Mouse (Mus musculus) stomach, postnatal 0 days (tissue): ENCODE results near the gene Kbtbd7. TPM values are rescaled to one million over a fixed set of nuclear protein-coding genes. Genes with fewer than 3 reads are reported as not detected.

ENCODE experiments used
- ATAC-seq: fragments of 200-750 bp; cut with Nextera tagmentation; 2 replicates; pipeline ENCODE4 v1.8.0; 2017; ENCODE audit not compliant: low FRiP score, low TSS enrichment
- DNase-seq: peaks from one replicate; pipeline ENCODE4 v3.0.0-alpha.2; 2016; ENCODE audit warnings: low spot score
- H3K27ac ChIP-seq: fragments of 300-500 bp; sonication (generic); replicated peaks from 2 replicates; pipeline ENCODE4 v1.5.1; 2014; ENCODE audit warnings: mild to moderate bottlenecking, control low read depth
- H3K27me3 ChIP-seq: fragments of 300-500 bp; sonication (generic); 2 replicates; pipeline ENCODE4 v1.6.1; 2014; ENCODE audit warnings: low read length; ENCODE audit not compliant: control insufficient read depth, insufficient read depth
- H3K36me3 ChIP-seq: fragments of 300-500 bp; sonication (generic); 2 replicates; pipeline ENCODE4 v1.6.1; 2014; ENCODE audit warnings: low read length, mixed read lengths; ENCODE audit not compliant: control insufficient read depth, insufficient read depth
- H3K4me1 ChIP-seq: fragments of 300-500 bp; sonication (generic); replicated peaks from 2 replicates; pipeline ENCODE4 v1.6.1; 2014; ENCODE audit warnings: antibody characterized with exemption; ENCODE audit not compliant: control insufficient read depth, insufficient read depth
- H3K4me2 ChIP-seq: fragments of 300-500 bp; sonication (generic); replicated peaks from 2 replicates; pipeline ENCODE4 v1.6.1; 2014; ENCODE audit warnings: low read depth, mild to moderate bottlenecking, control low read depth, moderate library complexity
- H3K4me3 ChIP-seq: fragments of 300-500 bp; sonication (generic); 2 replicates; pipeline ENCODE4 v1.5.1; 2014; ENCODE audit warnings: low read depth, low read length, control low read depth
- H3K9ac ChIP-seq: fragments of 300-500 bp; sonication (generic); 2 replicates; pipeline ENCODE4 v1.6.1; 2014; ENCODE audit warnings: mild to moderate bottlenecking, low read length, control low read depth, mixed read lengths
- H3K9me3 ChIP-seq: fragments of 300-500 bp; sonication (generic); 2 replicates; pipeline ENCODE4 v1.6.1; 2016; ENCODE audit warnings: low read length; ENCODE audit not compliant: control insufficient read depth
- CTCF ChIP-seq: IDR thresholded peaks from 2 replicates; pipeline ENCODE4 v1.5.1; 2016; ENCODE audit warnings: antibody characterized with exemption, low read depth, mild to moderate bottlenecking, moderate library complexity
- EP300 ChIP-seq: optimal IDR thresholded peaks from 2 replicates; pipeline ENCODE3; 2016; ENCODE audit warnings: antibody characterized with exemption
- WGBS: fragments of 180-500 bp; shearing (Covaris S2); extraction: QIAGEN DNeasy Blood & Tissue Kit; methylation state at CpG from one replicate; pipeline ENCODE4 v1.1.7; 2014; 5-methylcytosine and 5-hydroxymethylcytosine counted together
- polyA plus RNA-seq: library from polyadenylated mRNA; unstranded; fragments of >200 nt; fragmentation: Nextera tagmentation; extraction: Ambion mirVana; gene quantifications from 2 replicates; pipeline ENCODE4 v1.2.1, GENCODE M21; 2015

Kbtbd7 gene
- polyA plus RNA-seq, 1 experiment from 2014 or later: 5.1 TPM

- peak within 1 kb of the TSS; percentile 82 for H3K9ac ChIP-seq
- no peaks in the 10 kb centered on the region for H3K4me1 ChIP-seq
- no peaks in the 10 kb centered on the region for H3K27me3 ChIP-seq
- TF ChIP-seq EP300 (no peak), CTCF (peak; percentile 75)
- no peaks in the 10 kb centered on the region for H3K36me3 ChIP-seq
- ATAC-seq (peak; percentile 94), DNase-seq (peak; percentile 96)
- peak within 1 kb of the TSS; percentile 94 for H3K27ac ChIP-seq
- H3K4me3 ChIP-seq: peak within 1 kb of the TSS; percentile 85
- no peaks in the 10 kb centered on the region for H3K9me3 ChIP-seq
- under 1% methylated on average over 65 of the region's 71 CpGs for WGBS
- peak within 1 kb of the TSS; percentile 76 for H3K4me2 ChIP-seq
Measured at GRCm38 (mm10) chr14:79390265-79390926, 35.9 kb upstream of the Kbtbd7 start, which contains the start of gene Naa16. Gene Naa16, minus strand, starts transcription at chr14:79390778.

DNA sequence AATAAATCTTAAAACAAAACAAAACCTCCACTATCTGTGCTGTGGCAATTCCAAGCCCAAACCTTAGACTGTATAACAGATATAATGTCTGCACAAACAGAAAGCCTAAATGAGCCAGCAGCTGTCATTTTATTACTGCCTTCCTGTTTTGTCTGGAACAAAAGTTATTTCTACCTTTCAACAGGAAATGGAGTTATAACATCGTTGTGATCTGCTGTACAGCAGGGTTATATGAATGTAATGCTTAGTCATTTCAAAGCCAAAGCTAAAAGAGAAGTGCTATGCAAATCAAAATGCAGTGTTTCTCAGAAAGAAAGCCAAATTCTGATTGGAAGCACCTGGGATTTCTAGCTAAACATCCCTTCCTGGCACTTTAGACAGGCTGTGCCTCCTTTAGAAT lies 33.0 kb upstream of the Kbtbd7 start:
- WGBS: 36% methylated on average over 1 of the region's 1 CpGs
- no peak overlapping the region for H3K4me3 ChIP-seq
- H3K9ac ChIP-seq: no peak overlapping the region
- no peaks in the 10 kb centered on the region for H3K9me3 ChIP-seq
- DNase-seq (no peak), ATAC-seq (no peak)
- no peak for TF ChIP-seq CTCF
- TF ChIP-seq EP300: no peak
- no peaks in the 10 kb centered on the region for H3K27me3 ChIP-seq
- H3K36me3 ChIP-seq: no peaks in the 10 kb centered on the region
- H3K27ac ChIP-seq: no peak overlapping the region
- H3K4me1 ChIP-seq: no peaks in the 10 kb centered on the region
- H3K4me2 ChIP-seq: no peak overlapping the region

DNA sequence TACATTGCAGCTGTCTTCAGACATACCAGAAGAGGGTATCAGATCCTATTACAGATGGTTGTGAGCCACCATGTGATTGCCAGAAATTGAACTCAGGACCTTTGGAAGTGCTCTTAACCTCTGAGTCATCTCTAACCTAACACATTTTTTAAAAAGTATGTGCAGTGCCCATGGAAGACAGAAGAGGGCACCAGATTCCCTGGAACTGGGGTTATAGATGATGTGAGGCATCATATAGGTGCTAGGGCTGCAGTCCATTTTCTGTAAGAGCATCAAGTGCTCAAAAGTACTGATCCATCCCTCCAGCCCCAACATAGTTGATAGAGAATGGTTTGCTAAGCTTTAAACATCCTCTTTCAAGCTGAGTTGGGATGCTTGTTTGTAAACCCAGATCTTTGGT lies 31.7 kb upstream of the Kbtbd7 start:
- H3K27me3 ChIP-seq: no peaks in the 10 kb centered on the region
- DNase-seq (peak; percentile 61), ATAC-seq (no peak)

DNA sequence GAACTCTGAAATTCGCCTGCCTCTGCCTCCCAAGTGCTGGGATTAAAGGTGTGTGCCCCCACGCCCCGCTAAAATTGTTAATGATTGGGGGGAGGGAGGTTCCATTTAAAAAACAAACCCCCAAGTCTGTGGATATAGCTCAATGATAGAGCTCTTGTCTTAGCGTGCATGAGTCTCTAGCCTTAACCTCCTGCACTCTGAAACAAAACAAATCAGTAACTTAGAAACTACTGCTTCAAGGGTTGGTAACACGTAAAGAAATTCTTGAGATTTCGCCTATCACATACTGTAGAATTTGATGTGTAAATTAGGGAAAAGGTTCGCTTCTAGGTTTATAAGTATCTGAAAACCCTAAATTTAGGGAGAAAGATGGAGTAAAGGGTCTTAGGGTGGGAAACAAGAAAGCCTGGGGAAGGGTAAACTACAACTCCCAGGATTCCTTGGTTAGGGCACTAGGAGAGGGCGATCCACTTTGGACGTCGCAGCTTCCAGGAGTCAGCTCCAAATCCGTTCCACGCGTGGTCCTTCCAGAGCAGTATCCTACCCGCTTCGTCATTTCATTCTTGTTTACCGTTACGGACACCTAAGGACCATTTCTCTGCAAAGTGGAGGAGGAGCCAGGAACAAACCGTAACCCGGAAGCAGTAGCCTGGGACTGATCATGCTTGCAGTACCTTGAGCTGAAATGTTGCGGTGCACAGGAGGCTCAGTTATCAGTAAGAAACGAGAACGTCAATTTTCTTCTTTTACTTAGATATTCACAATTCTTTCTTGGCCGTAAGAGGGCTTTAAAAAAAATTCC lies 28.8 kb upstream of the Kbtbd7 start, which contains the start of gene Mtrf1:
Mtrf1 (plus strand) TSS at position 452 of the 802 bp plus-strand sequence.
- peak within 1 kb of the TSS; percentile 59 for H3K4me2 ChIP-seq
- H3K9ac ChIP-seq: peak within 1 kb of the TSS; percentile 64
- H3K27ac ChIP-seq: peak within 1 kb of the TSS; percentile 79
- ATAC-seq (peak; percentile 89), DNase-seq (peak; percentile 70)
- H3K4me3 ChIP-seq: peak within 1 kb of the TSS; percentile 62
- WGBS: 18% methylated on average over 23 of the region's 23 CpGs
- no peaks in the 10 kb centered on the region for H3K4me1 ChIP-seq
- no peaks in the 10 kb centered on the region for H3K9me3 ChIP-seq
- no peaks in the 10 kb centered on the region for H3K36me3 ChIP-seq
- H3K27me3 ChIP-seq: no peaks in the 10 kb centered on the region
- no peak for TF ChIP-seq EP300
- no peak; the same call in 1 of the 2 replicates for TF ChIP-seq CTCF

More for the DNA sequence above, 31.7 kb upstream of the Kbtbd7 start:
- Histone ChIP-seq H3K4me1 (no peaks in the 10 kb centered on the region), H3K4me3 (no peak overlapping the region), H3K36me3 (no peaks in the 10 kb centered on the region), H3K4me2 (no peak overlapping the region), H3K9ac (no peak overlapping the region), H3K9me3 (no peaks in the 10 kb centered on the region), H3K27ac (no peak overlapping the region)
- TF ChIP-seq EP300 (no peak), CTCF (peak; percentile 82)

DNA sequence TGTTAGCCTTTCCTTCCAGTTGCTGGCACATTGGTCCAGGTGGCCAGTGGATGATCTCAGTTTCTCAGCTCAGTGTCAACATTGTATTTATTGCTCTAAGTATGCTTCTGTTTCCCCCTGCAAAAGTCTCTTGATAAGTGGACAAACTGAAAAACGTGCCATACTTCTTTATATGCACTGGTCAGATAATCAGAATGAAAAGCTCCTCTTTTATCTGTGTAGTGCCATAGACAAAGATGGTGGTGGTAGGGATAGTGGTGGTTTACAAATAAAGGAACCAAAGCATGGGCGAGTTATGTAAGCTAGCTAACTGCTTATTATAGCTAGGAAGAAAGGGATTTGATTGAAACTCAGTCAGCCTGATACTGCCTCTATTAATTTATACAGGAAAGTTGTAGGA lies 18.7 kb upstream of the Kbtbd7 start:
- Histone ChIP-seq H3K4me2 (no peak overlapping the region), H3K27ac (no peak overlapping the region), H3K9me3 (no peaks in the 10 kb centered on the region), H3K36me3 (0 out of 2 replicates have a peak, but pooled peaks cover 3% of the 10 kb centered on the region), H3K4me3 (no peak overlapping the region), H3K27me3 (no peaks in the 10 kb centered on the region), H3K4me1 (no peaks in the 10 kb centered on the region), H3K9ac (no peak overlapping the region)
- ATAC-seq (no peak), DNase-seq (no peak)
- 80% methylated on average over 2 of the region's 2 CpGs for WGBS
- TF ChIP-seq EP300 (no peak), CTCF (no peak)
